Mouse (Mus musculus) kidney, postnatal 4 days (tissue): ENCODE measurements at regions not wholly inside any gene's neighbourhood (a gene's known extent, or its start where the extent isn't known, plus 50 kb on each side); places are given as distances from the start of the nearest gene placed in this dataset.

Experiments
- DNase-seq, 2 experiments: peaks; one replicate each; pipeline ENCODE4 v3.0.0; 2021; ENCODE audit warnings: mixed read lengths in 2 of 2

DNA sequence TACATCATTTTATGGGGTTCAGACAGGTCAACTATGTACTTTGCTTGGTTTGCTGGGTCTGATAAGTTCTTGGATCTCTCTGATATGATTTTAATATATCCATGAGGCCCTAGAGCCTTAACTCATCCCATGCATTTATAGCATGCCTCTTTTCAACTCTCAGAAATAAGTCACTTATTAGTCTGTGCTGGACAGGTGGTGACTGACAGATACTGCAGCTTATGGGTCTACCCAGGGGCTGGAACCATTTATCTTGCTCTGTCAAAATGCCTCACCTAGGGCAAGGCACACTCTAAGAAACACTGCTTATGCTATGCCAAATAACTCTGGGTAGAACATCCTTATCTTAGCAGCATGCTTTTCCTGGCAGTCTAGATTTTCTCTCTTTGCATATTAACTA lies 225.6 kb downstream of the Mbnl1 start:
- no peak for DNase-seq

DNA sequence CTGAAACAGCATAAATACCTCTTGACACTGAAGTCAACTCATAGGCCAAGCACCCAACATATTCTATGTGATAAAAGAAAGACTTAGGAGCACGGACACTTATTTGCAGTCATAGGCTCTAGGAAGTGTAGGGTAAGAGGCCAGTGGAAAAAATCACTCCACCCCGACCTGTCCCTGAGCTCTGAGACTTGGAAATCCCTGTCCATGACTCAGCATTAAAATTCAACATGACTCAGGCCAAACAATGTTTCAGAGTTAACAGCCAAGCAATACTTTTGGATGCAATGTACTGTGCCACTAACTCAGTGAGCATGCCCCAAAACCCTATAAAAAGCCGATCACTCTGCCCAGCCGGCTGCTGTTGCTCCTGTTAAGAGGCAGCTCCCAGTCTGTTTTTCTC lies 234.5 kb downstream of the Mbnl1 start:
- DNase-seq: no peak

DNA sequence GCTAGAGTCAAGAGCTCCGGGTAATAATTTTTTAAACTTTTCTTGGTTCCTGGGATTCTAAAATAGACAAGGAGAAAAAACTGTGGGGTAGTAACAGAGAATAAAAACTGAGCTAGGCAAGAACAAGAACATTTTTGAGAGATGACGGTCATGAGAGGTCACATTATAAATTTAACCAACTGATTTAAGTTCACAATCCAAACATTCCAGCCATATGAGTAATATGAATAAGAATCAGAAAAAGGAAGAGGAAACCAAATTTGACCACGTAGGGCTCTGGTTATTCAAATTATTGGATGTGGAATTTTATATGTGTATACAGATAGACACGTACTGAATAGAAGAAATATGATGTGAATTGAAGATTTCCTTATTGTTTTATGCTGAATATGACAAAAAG lies 240.3 kb downstream of the Mbnl1 start:
- no peak for DNase-seq

GRCm38 (mm10) chr3:60720322-60720721 lies 247.7 kb downstream of the Mbnl1 start:
- no peak for DNase-seq

DNA sequence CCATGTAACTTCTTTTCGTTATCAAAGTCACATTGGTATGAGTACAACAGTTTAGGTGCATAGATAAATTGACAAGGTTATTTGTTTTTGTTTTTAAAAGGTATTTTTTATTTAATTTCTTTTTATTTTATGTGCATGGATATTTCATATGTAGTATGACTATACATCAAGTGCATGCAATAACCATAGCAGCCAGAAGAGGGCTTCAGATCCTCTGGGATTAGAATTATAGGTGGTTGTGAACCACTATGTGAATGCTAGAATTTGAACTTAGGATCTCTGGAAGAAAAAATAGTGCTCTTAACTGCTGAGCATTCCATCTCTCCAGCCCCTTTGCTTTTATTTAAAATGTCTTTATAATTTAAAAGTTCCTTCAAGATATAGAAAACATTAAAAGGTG lies 258.7 kb downstream of the Mbnl1 start:
- no peak for DNase-seq

DNA sequence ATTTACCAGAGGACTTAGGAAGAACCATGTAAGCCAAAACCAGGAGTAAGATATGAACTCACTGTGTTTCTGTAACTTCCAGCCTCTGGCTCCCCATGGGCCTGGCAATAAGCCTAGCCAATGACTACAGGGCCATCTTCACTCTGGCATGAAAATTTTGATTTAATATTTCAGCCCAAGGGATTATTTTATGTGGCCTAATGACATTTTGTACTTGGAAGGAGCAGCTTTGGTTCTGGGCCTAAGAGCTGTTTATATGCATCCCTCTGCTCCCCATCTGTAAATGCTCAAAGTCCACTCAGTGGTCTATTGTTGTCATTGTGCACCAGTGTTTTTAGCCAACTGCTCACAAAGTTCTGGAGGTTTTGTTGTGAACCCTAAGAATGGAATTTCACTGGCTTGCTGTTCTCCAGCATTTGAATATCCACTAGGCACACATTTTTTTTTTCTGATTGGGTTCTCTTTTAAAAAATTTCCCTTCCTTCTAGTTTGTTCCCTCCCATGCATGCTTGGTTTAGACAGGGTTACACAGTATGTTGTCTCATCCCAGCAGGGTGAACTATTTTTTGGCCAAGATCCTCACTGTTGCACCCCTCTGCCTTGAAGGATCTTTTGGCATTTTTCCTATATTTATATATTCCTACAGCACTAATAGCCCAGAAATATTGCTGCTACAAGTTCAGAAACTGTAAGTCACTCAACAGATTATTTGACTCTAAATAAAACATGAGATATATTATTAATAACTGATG lies 261.9 kb upstream of the P2ry1 start:
- DNase-seq: peak; percentile 35 to 45

DNA sequence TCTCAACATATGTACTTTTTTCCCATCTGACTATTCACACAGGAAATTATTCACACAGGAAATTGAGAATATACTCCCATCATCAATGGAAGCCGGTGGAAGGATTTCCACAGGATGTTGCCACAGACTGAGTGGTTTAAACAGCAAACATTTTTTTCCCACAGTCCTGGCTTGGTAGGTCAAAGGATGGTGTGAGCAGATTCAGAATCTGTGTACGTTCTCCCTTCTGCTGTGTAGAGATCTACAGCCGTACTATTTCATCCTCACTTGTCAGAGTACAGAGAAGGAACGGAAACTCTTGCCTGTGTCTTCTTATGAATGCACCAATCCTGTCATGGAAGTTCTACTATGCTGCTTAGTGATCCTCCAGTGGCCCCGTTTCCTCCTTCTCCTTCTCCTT lies 261.2 kb upstream of the P2ry1 start:
- DNase-seq: no peak

GRCm38 (mm10) chr3:60742232-60742631 lies 260.4 kb upstream of the P2ry1 start:
- no peak for DNase-seq

DNA sequence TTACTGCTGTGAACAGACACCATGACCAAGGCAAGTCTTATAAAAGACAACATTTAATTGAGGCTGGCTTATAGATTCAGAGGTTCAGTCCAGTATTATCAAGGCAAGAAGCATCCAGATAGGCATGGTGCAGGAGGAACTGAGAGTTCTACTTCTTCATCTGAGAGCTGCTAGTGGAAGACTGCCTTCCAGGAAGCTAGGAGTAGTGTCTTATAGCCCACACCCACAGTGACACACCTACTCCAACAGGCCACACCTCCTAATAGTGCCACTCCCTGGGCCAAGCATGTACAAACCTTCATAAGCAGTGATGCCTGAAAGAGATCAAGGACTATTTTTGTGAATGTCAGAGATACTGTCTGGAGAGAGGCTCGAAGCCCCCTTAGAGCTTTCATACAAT lies 257.5 kb upstream of the P2ry1 start:
- no peak for DNase-seq

GRCm38 (mm10) chr3:60758568-60758967 lies 244.0 kb upstream of the P2ry1 start:
- DNase-seq: no peak

- no peak for DNase-seq
Observed at GRCm38 (mm10) chr3:60759046-60759445, 243.5 kb upstream of the P2ry1 start.

DNA sequence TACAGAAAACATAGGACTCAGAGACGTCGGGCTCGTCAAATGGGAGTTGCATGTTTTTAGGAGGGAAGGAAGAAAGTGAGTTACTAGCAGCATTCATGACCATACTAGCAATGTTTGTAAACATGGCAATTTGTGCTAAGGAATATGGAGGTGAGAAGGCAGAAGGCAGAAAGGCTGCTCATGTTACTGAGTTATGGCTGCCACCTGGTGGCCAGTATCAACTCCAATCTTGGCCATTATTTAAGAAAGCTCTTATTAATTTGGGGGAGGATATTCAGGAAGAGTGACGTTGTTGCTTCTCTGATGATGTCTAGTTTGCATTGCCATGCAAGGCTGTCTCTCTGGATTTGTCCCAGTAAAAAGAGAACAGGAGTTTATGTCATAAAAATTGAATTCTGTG lies 239.7 kb upstream of the P2ry1 start:
- DNase-seq: peak; percentile 56 to 65

- DNase-seq: no peak
Observed at GRCm38 (mm10) chr3:60765079-60765478, 237.5 kb upstream of the P2ry1 start.

DNA sequence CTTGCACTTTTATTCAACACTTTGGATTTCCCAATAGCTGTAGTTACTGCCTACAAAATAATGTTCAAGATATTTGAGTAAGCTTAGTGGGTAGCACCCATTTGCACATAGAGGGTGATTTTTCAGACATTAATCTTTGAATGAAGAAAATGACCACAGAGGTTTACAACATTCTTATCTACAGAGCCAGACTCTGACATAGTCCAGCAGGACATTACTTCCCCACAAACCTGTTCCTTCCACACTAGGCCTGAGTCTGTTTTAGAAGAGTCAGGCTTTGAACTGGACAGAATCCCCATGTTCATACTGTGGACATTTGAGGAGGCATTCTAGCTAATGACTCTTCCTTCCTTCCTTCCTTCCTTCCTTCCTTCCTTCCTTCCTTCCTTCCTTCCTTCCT lies 233.6 kb upstream of the P2ry1 start:
- DNase-seq: no peak

GRCm38 (mm10) chr3:60771866-60772265 lies 230.7 kb upstream of the P2ry1 start:
- no peak for DNase-seq

GRCm38 (mm10) chr3:60773383-60773782 lies 229.2 kb upstream of the P2ry1 start:
- DNase-seq: peak; percentile 56 to 65

DNA sequence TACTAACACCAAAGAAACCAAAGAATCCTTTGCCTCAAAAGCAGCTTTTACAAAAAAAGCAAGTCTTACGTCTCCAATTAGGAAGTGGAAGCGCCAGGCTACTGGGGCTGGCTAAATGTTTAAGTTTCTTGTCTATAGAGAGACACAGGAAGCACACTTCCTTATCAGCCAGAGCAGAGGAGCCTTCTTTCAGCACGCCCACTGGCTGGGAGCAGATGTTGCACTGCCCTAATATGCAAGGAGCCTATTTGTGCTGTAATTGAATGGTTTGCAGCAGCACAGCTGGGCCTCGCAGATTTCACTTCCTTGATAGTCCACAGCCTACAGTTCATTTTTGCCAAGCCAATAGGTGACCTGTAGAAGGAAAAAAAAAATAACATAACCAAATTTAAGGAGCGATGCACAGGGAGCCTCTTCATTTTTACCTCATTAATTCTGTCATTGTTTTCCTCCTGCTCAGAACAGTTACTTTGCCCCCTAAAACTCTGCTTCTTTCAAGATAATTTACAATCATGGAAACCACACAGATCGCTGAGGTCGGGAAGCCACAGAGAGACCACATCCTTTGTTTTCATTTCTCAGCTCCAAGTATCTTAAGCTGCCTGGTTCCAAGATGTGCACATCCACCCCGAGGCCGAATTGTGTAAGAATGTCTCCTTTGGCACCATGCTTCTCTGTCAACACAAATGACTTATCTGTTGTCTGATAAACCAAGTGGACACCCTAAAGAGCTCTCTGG lies 217.3 kb upstream of the P2ry1 start:
- DNase-seq: peak; percentile 54 to 68

- no peak for DNase-seq
Observed at GRCm38 (mm10) chr3:60787989-60788388, 214.6 kb upstream of the P2ry1 start.

DNA sequence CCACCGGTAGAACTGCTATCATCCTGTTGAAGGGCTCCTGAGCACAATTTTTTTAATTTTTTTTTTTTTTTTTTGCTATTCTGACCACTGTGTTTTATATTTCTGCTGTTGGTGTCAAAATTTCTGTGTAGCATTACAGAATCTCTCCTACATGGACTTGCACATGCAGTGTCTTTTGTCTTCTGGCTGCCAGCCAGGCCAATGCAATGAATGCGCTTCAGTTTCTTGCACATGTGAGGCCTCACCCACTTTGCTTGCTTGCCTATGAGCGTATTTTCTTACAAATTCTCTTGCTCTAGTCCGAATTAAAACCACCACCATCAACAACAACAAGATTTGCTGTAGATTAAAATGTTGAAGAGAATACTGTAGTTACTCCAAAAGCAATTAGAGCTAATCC lies 213.2 kb upstream of the P2ry1 start:
- DNase-seq: no peak

- DNase-seq: no peak
Observed at GRCm38 (mm10) chr3:60792166-60792565, 210.4 kb upstream of the P2ry1 start.

- no peak for DNase-seq
Observed at GRCm38 (mm10) chr3:60796207-60796606, 206.4 kb upstream of the P2ry1 start.

- no peak for DNase-seq
Observed at GRCm38 (mm10) chr3:60797808-60798207, 204.8 kb upstream of the P2ry1 start.

- no peak for DNase-seq
Observed at GRCm38 (mm10) chr3:60798461-60798860, 204.1 kb upstream of the P2ry1 start.

- DNase-seq: no peak
Observed at GRCm38 (mm10) chr3:60798862-60799261, 203.7 kb upstream of the P2ry1 start.
